Mouse (Mus musculus): ENCODE measurements around the gene Bspry. TPM values are rescaled to one million over a fixed set of nuclear protein-coding genes. Genes with fewer than 3 reads are reported as not detected.

The Bspry gene
- polyA plus RNA-seq (2014; fragmentation: Nextera tagmentation; extraction: Ambion mirVana), result 0.60 and 0.91 TPM in 2 replicates

DNA sequence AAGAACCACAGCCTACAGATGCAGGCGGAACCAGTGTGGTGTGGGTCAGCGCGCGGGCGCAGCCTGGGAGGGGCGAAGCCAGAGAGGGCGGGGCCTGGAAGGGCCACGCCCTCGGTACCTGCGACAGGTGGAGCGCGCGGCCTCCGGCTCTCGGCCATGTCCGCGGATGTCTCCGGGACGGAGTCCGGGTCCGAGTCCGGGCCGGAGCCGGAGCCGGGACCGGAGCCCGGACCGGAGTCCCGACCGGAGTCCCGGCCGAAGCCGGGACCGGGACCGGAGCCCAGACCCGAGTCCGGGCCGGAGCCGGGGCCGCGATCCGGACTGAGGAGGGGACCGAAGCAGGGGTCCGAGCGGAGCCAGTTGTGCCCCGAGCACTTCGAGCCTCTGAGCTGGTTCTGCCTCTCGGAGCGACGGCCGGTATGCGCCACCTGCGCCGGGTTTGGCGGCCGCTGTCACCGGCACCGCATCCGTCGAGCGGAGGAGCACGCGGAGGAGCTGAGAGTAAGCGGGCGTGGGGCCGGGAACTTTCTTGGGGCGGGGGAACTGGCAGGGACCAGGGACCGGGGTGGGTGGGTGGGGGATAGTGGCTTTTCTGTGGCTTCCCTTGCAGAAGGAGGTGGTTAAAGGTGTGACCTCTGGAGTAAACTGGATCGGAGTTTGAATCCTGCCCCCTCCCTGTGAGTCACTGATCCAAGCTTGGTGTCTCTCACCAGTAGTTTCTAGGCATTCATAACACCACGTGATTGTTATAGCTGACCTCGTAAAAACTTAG lies at the start of gene Bspry:
Gene Bspry, plus strand, starts transcription at position 117 of the 772 bp plus-strand sequence.
- peaks cover 8% of the 10 kb centered on the region for H3K27me3 ChIP-seq (ENCODE audit: control insufficient read depth, insufficient read depth, low read length)

DNA sequence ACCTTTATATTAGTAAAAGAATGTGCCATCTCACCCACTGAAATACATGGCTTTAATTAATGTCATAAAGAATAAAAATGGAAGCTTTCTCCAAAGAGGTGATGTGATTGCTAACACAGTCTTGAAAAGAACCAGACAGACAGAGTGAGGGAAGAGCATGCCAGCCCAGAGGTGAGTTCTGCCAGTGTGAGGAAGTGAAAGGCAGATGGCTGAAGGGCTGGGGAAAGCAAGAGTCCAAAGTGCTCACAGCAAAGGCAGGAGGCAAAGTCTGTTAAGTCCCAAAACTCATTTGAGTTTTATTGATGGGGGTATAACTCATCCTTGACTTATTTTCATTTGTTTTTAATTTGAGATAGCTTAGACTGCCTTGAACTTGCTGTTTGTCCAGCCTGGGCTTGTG lies 49.2 kb upstream of the Bspry start:
- ATAC-seq (ENCODE audit: low read depth), result no peak
- Histone ChIP-seq H3K4me1 (ENCODE audit: control insufficient read depth, insufficient read depth, low read length) (no peaks in the 10 kb centered on the region), H3K27me3 (ENCODE audit: control insufficient read depth, insufficient read depth, low read length) (no peaks in the 10 kb centered on the region)

More for the DNA sequence above, at the start of gene Bspry:
- no peaks in the 10 kb centered on the region for H3K9me3 ChIP-seq (ENCODE audit: control insufficient read depth, low read length)
- H3K4me1 ChIP-seq (ENCODE audit: control insufficient read depth, insufficient read depth, low read length), result no peaks in the 10 kb centered on the region
- peak within 1 kb of the TSS; percentile 39 for H3K4me3 ChIP-seq (ENCODE audit: low read depth, low read length)
- no peak within 1 kb of the TSS for H3K9ac ChIP-seq (replicated peaks; ENCODE audit: low read depth, low read length)
- 2% methylated on average over 64 of the region's 71 CpGs for WGBS
- H3K36me3 ChIP-seq (ENCODE audit: control insufficient read depth, insufficient read depth, low read length), result no peaks in the 10 kb centered on the region
- H3K4me2 ChIP-seq (ENCODE audit: low read depth, low read length), result peak within 1 kb of the TSS; percentile 60
- ATAC-seq (ENCODE audit: low read depth), result peak; percentile 76
- no peak within 1 kb of the TSS for H3K27ac ChIP-seq (ENCODE audit: low read depth, low read length)

GRCm38 (mm10) chr4:62431522-62431921 lies 48.3 kb upstream of the Bspry start:
- no peak overlapping the region for H3K4me2 ChIP-seq (ENCODE audit: low read depth, low read length)
- H3K4me1 ChIP-seq (ENCODE audit: control insufficient read depth, insufficient read depth, low read length), result no peaks in the 10 kb centered on the region
- no peak overlapping the region for H3K4me3 ChIP-seq (ENCODE audit: low read depth, low read length)
- H3K27ac ChIP-seq (ENCODE audit: low read depth, low read length), result no peak overlapping the region
- WGBS, result 91% methylated on average over 4 of the region's 4 CpGs
- no peaks in the 10 kb centered on the region for H3K27me3 ChIP-seq (ENCODE audit: control insufficient read depth, insufficient read depth, low read length)
- no peak overlapping the region for H3K9ac ChIP-seq (replicated peaks; ENCODE audit: low read depth, low read length)
- no peaks in the 10 kb centered on the region for H3K36me3 ChIP-seq (ENCODE audit: control insufficient read depth, insufficient read depth, low read length)
- ATAC-seq (ENCODE audit: low read depth), result no peak
- no peaks in the 10 kb centered on the region for H3K9me3 ChIP-seq (ENCODE audit: control insufficient read depth, low read length)

More for the DNA sequence above, 49.2 kb upstream of the Bspry start:
- Histone ChIP-seq H3K4me2 (ENCODE audit: low read depth, low read length) (no peak overlapping the region), H3K27ac (ENCODE audit: low read depth, low read length) (no peak overlapping the region), H3K36me3 (ENCODE audit: control insufficient read depth, insufficient read depth, low read length) (no peaks in the 10 kb centered on the region), H3K4me3 (ENCODE audit: low read depth, low read length) (no peak overlapping the region), H3K9me3 (ENCODE audit: control insufficient read depth, low read length) (no peaks in the 10 kb centered on the region), H3K9ac (replicated peaks; ENCODE audit: low read depth, low read length) (no peak overlapping the region)

- WGBS, result 81% methylated on average over 7 of the region's 7 CpGs
- ATAC-seq (ENCODE audit: low read depth), result no peak
- Histone ChIP-seq H3K4me3 (ENCODE audit: low read depth, low read length) (no peak overlapping the region), H3K36me3 (ENCODE audit: control insufficient read depth, insufficient read depth, low read length) (no peaks in the 10 kb centered on the region), H3K4me2 (ENCODE audit: low read depth, low read length) (no peak overlapping the region), H3K4me1 (ENCODE audit: control insufficient read depth, insufficient read depth, low read length) (no peaks in the 10 kb centered on the region), H3K9me3 (ENCODE audit: control insufficient read depth, low read length) (no peaks in the 10 kb centered on the region), H3K9ac (replicated peaks; ENCODE audit: low read depth, low read length) (no peak overlapping the region), H3K27me3 (ENCODE audit: control insufficient read depth, insufficient read depth, low read length) (no peaks in the 10 kb centered on the region), H3K27ac (ENCODE audit: low read depth, low read length) (no peak overlapping the region)
Measured at GRCm38 (mm10) chr4:62433939-62434870, 45.6 kb upstream of the Bspry start.

- no peaks in the 10 kb centered on the region for H3K9me3 ChIP-seq (ENCODE audit: control insufficient read depth, low read length)
- H3K36me3 ChIP-seq (ENCODE audit: control insufficient read depth, insufficient read depth, low read length), result no peaks in the 10 kb centered on the region
- 90% methylated on average over 6 of the region's 6 CpGs for WGBS
- H3K4me3 ChIP-seq (ENCODE audit: low read depth, low read length), result no peak within 1 kb of the TSS
- no peaks in the 10 kb centered on the region for H3K4me1 ChIP-seq (ENCODE audit: control insufficient read depth, insufficient read depth, low read length)
- no peak within 1 kb of the TSS for H3K27ac ChIP-seq (ENCODE audit: low read depth, low read length)
- H3K4me2 ChIP-seq (ENCODE audit: low read depth, low read length), result no peak within 1 kb of the TSS
- no peak for ATAC-seq (ENCODE audit: low read depth)
- no peak within 1 kb of the TSS for H3K9ac ChIP-seq (replicated peaks; ENCODE audit: low read depth, low read length)
- no peaks in the 10 kb centered on the region for H3K27me3 ChIP-seq (ENCODE audit: control insufficient read depth, insufficient read depth, low read length)
Measured at GRCm38 (mm10) chr4:62435081-62435480, 44.8 kb upstream of the Bspry start, which contains the start of gene Rnf183. TSS of gene Rnf183 (minus strand) at chr4:62435252.

DNA sequence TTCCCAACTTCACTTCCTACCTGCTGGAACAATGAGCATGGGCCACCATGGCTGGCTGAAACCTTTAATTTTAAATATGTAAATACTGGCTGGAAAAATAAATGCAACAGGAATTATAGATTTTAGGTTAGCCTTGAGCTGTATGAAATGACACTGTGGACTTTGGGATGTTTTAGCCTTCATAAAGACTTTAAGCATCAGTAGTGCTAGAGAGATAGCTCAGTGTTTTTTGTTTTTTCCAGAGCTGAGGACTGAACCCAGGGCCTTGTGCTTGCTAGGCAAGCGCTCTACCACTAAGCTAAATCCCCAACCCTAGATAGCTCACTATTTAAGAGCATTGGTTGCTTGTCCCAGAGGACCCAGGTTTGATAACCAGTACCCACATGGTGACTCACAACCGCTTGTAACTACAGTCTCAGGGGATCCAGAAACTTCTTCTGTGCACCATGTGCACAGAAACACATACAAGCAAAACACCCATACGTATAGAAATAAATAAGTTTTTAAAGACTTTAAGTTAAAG lies 42.5 kb upstream of the Bspry start:
- no peak overlapping the region for H3K4me2 ChIP-seq (ENCODE audit: low read depth, low read length)
- no peaks in the 10 kb centered on the region for H3K36me3 ChIP-seq (ENCODE audit: control insufficient read depth, insufficient read depth, low read length)
- H3K4me3 ChIP-seq (ENCODE audit: low read depth, low read length), result no peak overlapping the region
- H3K9ac ChIP-seq (replicated peaks; ENCODE audit: low read depth, low read length), result no peak overlapping the region
- ATAC-seq (ENCODE audit: low read depth), result no peak
- no peaks in the 10 kb centered on the region for H3K4me1 ChIP-seq (ENCODE audit: control insufficient read depth, insufficient read depth, low read length)
- H3K27ac ChIP-seq (ENCODE audit: low read depth, low read length), result no peak overlapping the region
- WGBS, result 91% methylated on average over 3 of the region's 3 CpGs
- H3K27me3 ChIP-seq (ENCODE audit: control insufficient read depth, insufficient read depth, low read length), result no peaks in the 10 kb centered on the region
- no peaks in the 10 kb centered on the region for H3K9me3 ChIP-seq (ENCODE audit: control insufficient read depth, low read length)

DNA sequence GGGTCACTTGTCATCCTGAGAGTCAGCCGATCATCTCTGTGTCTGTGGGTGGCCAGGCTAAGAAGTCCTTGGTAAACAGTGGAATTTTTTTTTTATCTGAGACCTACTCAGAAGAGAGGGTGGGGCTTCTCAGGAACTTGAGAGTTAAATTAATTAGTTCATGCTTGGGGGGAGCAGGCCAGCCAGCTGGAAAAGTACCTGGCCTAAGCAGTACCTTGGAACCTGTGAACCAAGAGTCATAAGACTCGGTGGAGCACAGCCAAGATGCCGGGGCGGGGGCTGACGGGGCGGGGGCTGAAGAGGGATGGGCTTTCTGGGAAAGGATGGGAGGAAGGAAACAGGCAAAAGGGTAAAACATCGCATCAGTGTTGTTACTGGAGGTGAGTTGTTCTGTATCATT lies 42.0 kb upstream of the Bspry start:
- Histone ChIP-seq H3K27me3 (ENCODE audit: control insufficient read depth, insufficient read depth, low read length) (no peaks in the 10 kb centered on the region), H3K4me3 (ENCODE audit: low read depth, low read length) (no peak overlapping the region), H3K9ac (replicated peaks; ENCODE audit: low read depth, low read length) (no peak overlapping the region), H3K4me1 (ENCODE audit: control insufficient read depth, insufficient read depth, low read length) (no peaks in the 10 kb centered on the region), H3K36me3 (ENCODE audit: control insufficient read depth, insufficient read depth, low read length) (no peaks in the 10 kb centered on the region), H3K4me2 (ENCODE audit: low read depth, low read length) (no peak overlapping the region), H3K9me3 (ENCODE audit: control insufficient read depth, low read length) (no peaks in the 10 kb centered on the region), H3K27ac (ENCODE audit: low read depth, low read length) (no peak overlapping the region)
- ATAC-seq (ENCODE audit: low read depth), result no peak
- WGBS, result 84% methylated on average over 7 of the region's 7 CpGs

GRCm38 (mm10) chr4:62439793-62440192 lies 40.1 kb upstream of the Bspry start:
- Histone ChIP-seq H3K9me3 (ENCODE audit: control insufficient read depth, low read length) (no peaks in the 10 kb centered on the region), H3K27me3 (ENCODE audit: control insufficient read depth, insufficient read depth, low read length) (no peaks in the 10 kb centered on the region), H3K4me2 (ENCODE audit: low read depth, low read length) (no peak overlapping the region), H3K4me1 (ENCODE audit: control insufficient read depth, insufficient read depth, low read length) (no peaks in the 10 kb centered on the region), H3K4me3 (ENCODE audit: low read depth, low read length) (no peak overlapping the region), H3K27ac (ENCODE audit: low read depth, low read length) (no peak overlapping the region), H3K9ac (replicated peaks; ENCODE audit: low read depth, low read length) (no peak overlapping the region), H3K36me3 (ENCODE audit: control insufficient read depth, insufficient read depth, low read length) (no peaks in the 10 kb centered on the region)
- WGBS, result 77% methylated on average over 4 of the region's 4 CpGs
- ATAC-seq (ENCODE audit: low read depth), result no peak

- Histone ChIP-seq H3K36me3 (ENCODE audit: control insufficient read depth, insufficient read depth, low read length) (no peaks in the 10 kb centered on the region), H3K4me3 (ENCODE audit: low read depth, low read length) (no peak overlapping the region), H3K27me3 (ENCODE audit: control insufficient read depth, insufficient read depth, low read length) (no peaks in the 10 kb centered on the region), H3K4me2 (ENCODE audit: low read depth, low read length) (no peak overlapping the region), H3K9ac (replicated peaks; ENCODE audit: low read depth, low read length) (no peak overlapping the region), H3K9me3 (ENCODE audit: control insufficient read depth, low read length) (no peaks in the 10 kb centered on the region), H3K27ac (ENCODE audit: low read depth, low read length) (no peak overlapping the region), H3K4me1 (ENCODE audit: control insufficient read depth, insufficient read depth, low read length) (no peaks in the 10 kb centered on the region)
- 76% methylated on average over 4 of the region's 4 CpGs for WGBS
- ATAC-seq (ENCODE audit: low read depth), result no peak
Measured at GRCm38 (mm10) chr4:62440544-62440943, 39.3 kb upstream of the Bspry start.
